Mouse (Mus musculus) liver, postnatal 0 days (tissue): Measurements from ENCODE around the gene Mical3.

Experiments used
- CTCF ChIP-seq: sonication (generic); IDR thresholded peaks from 2 replicates; pipeline ENCODE4 v1.5.1; 2016; ENCODE audit warnings: antibody characterized with exemption, low read depth
- EP300 ChIP-seq: IDR thresholded peaks from 2 replicates; pipeline ENCODE4 v1.6.1; 2016; ENCODE audit warnings: antibody characterized with exemption, low read depth, mild to moderate bottlenecking

GRCm38 (mm10) chr6:121057181-121057956 lies 73.4 kb downstream of the Mical3 start:
- TF ChIP-seq CTCF: no peak
- no peak for TF ChIP-seq EP300
